Mouse (Mus musculus) embryonic fibroblast, embryonic 13.5 days (primary cell): ENCODE measurements at regions not wholly inside any gene's neighbourhood (a gene's known extent, or its start where the extent isn't known, plus 50 kb on each side); places are given as distances from the start of the nearest gene placed in this dataset.

ENCODE experiments used
- CTCF ChIP-seq: IDR thresholded peaks from 2 replicates; pipeline ENCODE4 v1.5.1; 2011; ENCODE audit warnings: mild to moderate bottlenecking, control low read depth, low read length, moderate library complexity, borderline replicate concordance; ENCODE audit not compliant: insufficient read depth
- POLR2A ChIP-seq: IDR thresholded peaks from 2 replicates; pipeline ENCODE4 v1.6.1; 2011; ENCODE audit warnings: low read depth, mild to moderate bottlenecking, control low read depth, low read length, moderate library complexity

GRCm38 (mm10) chr2:115026777-115027176, 372.0 kb upstream of the Dph6 start:
- TF ChIP-seq CTCF = no peak
- no peak for TF ChIP-seq POLR2A
